Mouse (Mus musculus): Measurements from ENCODE around the gene Aloxe3. TPM values are rescaled to one million over a fixed set of nuclear protein-coding genes. Genes with fewer than 3 reads are reported as not detected.
A peak's percentile ranks its signal among the peaks of the same experiment; 100 is the strongest.
"Not testable (repeated sequence)": the region's sequence is repeated elsewhere in the genome, so short reads cannot be mapped to it uniquely, and the experiment has no call there.

The Aloxe3 gene
- polyA plus RNA-seq, 1 experiment = 10.8 TPM

- Histone ChIP-seq H3K27me3 (ENCODE audit: control insufficient read depth, insufficient read depth, low read length) (no peaks in the 10 kb centered on the region), H3K27ac (ENCODE audit: insufficient read depth, low read length) (0 out of 2 replicates have a peak overlapping the region, but pooled peaks have one; percentile 99), H3K4me1 (ENCODE audit: control insufficient read depth, insufficient read depth, low read length) (peaks cover 10% of the 10 kb centered on the region), H3K4me3 (replicated peaks; ENCODE audit: insufficient read depth, low read depth, low read length) (peak overlapping the region; percentile 13)
- no peak for DNase-seq
- TF ChIP-seq POLR2A (IDR thresholded peaks at IDR 0.05; ENCODE audit: borderline replicate concordance, insufficient read depth, low read length) (no peak), CTCF (IDR thresholded peaks at IDR 0.05; ENCODE audit: borderline replicate concordance, insufficient read depth, low read depth, low read length) (no peak)
- WGBS = 26% methylated on average over 6 of the region's 6 CpGs
These were observed 35.3 kb upstream of the Aloxe3 start for GRCm38 (mm10) chr11:69090367-69090766.

- TF ChIP-seq CTCF (IDR thresholded peaks at IDR 0.05; ENCODE audit: borderline replicate concordance, insufficient read depth, low read depth, low read length) = no peak
- TF ChIP-seq POLR2A (IDR thresholded peaks at IDR 0.05; ENCODE audit: borderline replicate concordance, insufficient read depth, low read length) = no peak
- DNase-seq = peak in 1 of 2 experiments; percentile 23
- H3K4me3 ChIP-seq (replicated peaks; ENCODE audit: insufficient read depth, low read depth, low read length) = no peak overlapping the region
- peaks cover 10% of the 10 kb centered on the region for H3K4me1 ChIP-seq (ENCODE audit: control insufficient read depth, insufficient read depth, low read length)
- 58% methylated on average over 7 of the region's 7 CpGs for WGBS
- H3K27me3 ChIP-seq (ENCODE audit: control insufficient read depth, insufficient read depth, low read length) = no peaks in the 10 kb centered on the region
- H3K27ac ChIP-seq (ENCODE audit: insufficient read depth, low read length) = no peak overlapping the region
These were observed 33.9 kb upstream of the Aloxe3 start for GRCm38 (mm10) chr11:69091566-69092385.

GRCm38 (mm10) chr11:69092386-69092751 lies 33.3 kb upstream of the Aloxe3 start:
- no peaks in the 10 kb centered on the region for H3K27me3 ChIP-seq (ENCODE audit: control insufficient read depth, insufficient read depth, low read length)
- H3K4me3 ChIP-seq (replicated peaks; ENCODE audit: insufficient read depth, low read depth, low read length) = no peak overlapping the region
- H3K27ac ChIP-seq (ENCODE audit: insufficient read depth, low read length) = no peak overlapping the region
- WGBS = 1% methylated on average over 3 of the region's 3 CpGs
- peak; percentile 86 for TF ChIP-seq CTCF (IDR thresholded peaks at IDR 0.05; ENCODE audit: borderline replicate concordance, insufficient read depth, low read depth, low read length)
- no peak for TF ChIP-seq POLR2A (IDR thresholded peaks at IDR 0.05; ENCODE audit: borderline replicate concordance, insufficient read depth, low read length)
- DNase-seq = peak; percentile 82 to 92
- peaks cover 10% of the 10 kb centered on the region for H3K4me1 ChIP-seq (ENCODE audit: control insufficient read depth, insufficient read depth, low read length)

- peaks cover 15% of the 10 kb centered on the region for H3K4me1 ChIP-seq (ENCODE audit: control insufficient read depth, insufficient read depth, low read length)
- WGBS = 73% methylated on average over 4 of the region's 4 CpGs
- H3K27me3 ChIP-seq (ENCODE audit: control insufficient read depth, insufficient read depth, low read length) = no peaks in the 10 kb centered on the region
- H3K4me3 ChIP-seq (replicated peaks; ENCODE audit: insufficient read depth, low read depth, low read length) = no peak overlapping the region
- DNase-seq = no peak
- TF ChIP-seq CTCF (IDR thresholded peaks at IDR 0.05; ENCODE audit: borderline replicate concordance, insufficient read depth, low read depth, low read length) = no peak
- TF ChIP-seq POLR2A (IDR thresholded peaks at IDR 0.05; ENCODE audit: borderline replicate concordance, insufficient read depth, low read length) = no peak; the same call in 1 of the 2 replicates
- H3K27ac ChIP-seq (ENCODE audit: insufficient read depth, low read length) = no peak overlapping the region
These were observed 32.8 kb upstream of the Aloxe3 start for GRCm38 (mm10) chr11:69092871-69093270.

GRCm38 (mm10) chr11:69093856-69094255 lies 31.8 kb upstream of the Aloxe3 start:
- H3K4me1 ChIP-seq (ENCODE audit: control insufficient read depth, insufficient read depth, low read length) = peaks cover 22% of the 10 kb centered on the region
- peak in 1 of 2 experiments; percentile 29 for DNase-seq
- not testable (repeated sequence) for H3K27ac ChIP-seq (ENCODE audit: insufficient read depth, low read length); H3K4me3 ChIP-seq (replicated peaks; ENCODE audit: insufficient read depth, low read depth, low read length); H3K27me3 ChIP-seq (ENCODE audit: control insufficient read depth, insufficient read depth, low read length)
- WGBS = 82% methylated on average over 7 of the region's 7 CpGs

GRCm38 (mm10) chr11:69094697-69095429 lies 30.8 kb upstream of the Aloxe3 start, which contains the start of gene Per1:
Per1 (plus strand) TSS chr11:69095217.
- peak; percentile 99 to 100 for DNase-seq
- H3K4me1 ChIP-seq (ENCODE audit: control insufficient read depth, insufficient read depth, low read length) = peaks cover 17% of the 10 kb centered on the region
- peak within 1 kb of the TSS; percentile 86 for H3K27ac ChIP-seq (ENCODE audit: insufficient read depth, low read length)
- H3K4me3 ChIP-seq (replicated peaks; ENCODE audit: insufficient read depth, low read depth, low read length) = peak within 1 kb of the TSS; percentile 83
- H3K27me3 ChIP-seq (ENCODE audit: control insufficient read depth, insufficient read depth, low read length) = no peaks in the 10 kb centered on the region
- under 1% methylated on average over 37 of the region's 37 CpGs for WGBS
- TF ChIP-seq POLR2A (IDR thresholded peaks at IDR 0.05; ENCODE audit: borderline replicate concordance, insufficient read depth, low read length) (peak; percentile 92; the same call in 1 of the 2 replicates), CTCF (IDR thresholded peaks at IDR 0.05; ENCODE audit: borderline replicate concordance, insufficient read depth, low read depth, low read length) (no peak)

GRCm38 (mm10) chr11:69095511-69096231 lies 30.0 kb upstream of the Aloxe3 start:
- TF ChIP-seq POLR2A (IDR thresholded peaks at IDR 0.05; ENCODE audit: borderline replicate concordance, insufficient read depth, low read length) (no peak), CTCF (IDR thresholded peaks at IDR 0.05; ENCODE audit: borderline replicate concordance, insufficient read depth, low read depth, low read length) (no peak)
- WGBS = 1% methylated on average over 27 of the region's 27 CpGs
- Histone ChIP-seq H3K4me3 (replicated peaks; ENCODE audit: insufficient read depth, low read depth, low read length) (peak overlapping the region; percentile 83), H3K27ac (ENCODE audit: insufficient read depth, low read length) (peak overlapping the region; percentile 80), H3K4me1 (ENCODE audit: control insufficient read depth, insufficient read depth, low read length) (peaks cover 14% of the 10 kb centered on the region), H3K27me3 (ENCODE audit: control insufficient read depth, insufficient read depth, low read length) (no peaks in the 10 kb centered on the region)
- peak in 1 of 2 experiments; percentile 33 for DNase-seq

Data from cerebellum, adult 2 months (tissue).